In the genomic region with DNA sequence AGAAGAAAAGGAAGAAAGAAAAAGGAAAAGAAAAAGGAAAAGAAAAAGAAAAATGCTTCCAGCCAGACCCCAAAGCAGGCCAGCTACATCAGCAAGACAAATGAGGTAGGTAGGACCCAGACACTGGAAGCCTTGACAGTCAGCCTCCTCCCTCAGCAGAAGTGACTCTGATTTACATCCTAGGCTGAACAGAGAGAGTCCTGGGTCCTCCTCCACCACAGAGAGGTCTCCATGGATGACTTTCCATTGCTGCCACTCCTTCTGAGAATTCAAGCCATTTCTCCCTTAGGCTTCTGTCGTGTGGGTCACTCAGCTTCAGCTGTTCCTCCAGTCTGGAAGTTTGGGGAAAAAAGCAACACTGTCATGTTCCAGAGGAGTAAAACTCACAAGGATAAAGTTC, we compare ENCODE assay signal across 31 mouse cellular contexts. TPM values are rescaled to one million over a fixed set of nuclear protein-coding genes. Genes with fewer than 3 reads are reported as not detected.
"Had no signal": no experiment of that assay in that cellular context is flagged by ENCODE, and none has a peak within 500 bp of the region (broad histone marks: within the 10 kb centered on the region; RNA-seq: fewer than 3 reads in every experiment).

No protein-coding gene starts in this region.

- ATAC-seq: liver, embryonic 12.5 days; liver, postnatal 0 days; lung, postnatal 0 days; midbrain, embryonic 13.5 days; midbrain, embryonic 15.5 days; midbrain, embryonic 16.5 days had no signal

- H3K4me3 ChIP-seq: limb, embryonic 10.5 days; limb, embryonic 12.5 days; limb, embryonic 13.5 days; limb, embryonic 15.5 days; liver, embryonic 12.5 days; liver, embryonic 13.5 days; liver, embryonic 15.5 days; lung, embryonic 15.5 days; megakaryocyte, embryonic 14.5 days; midbrain, embryonic 10.5 days; midbrain, embryonic 12.5 days; midbrain, embryonic 13.5 days; midbrain, embryonic 15.5 days; neural tube, embryonic 12.5 days had no signal

- H3K4me2 ChIP-seq: limb, embryonic 12.5 days; limb, embryonic 13.5 days; limb, embryonic 15.5 days; liver, embryonic 11.5 days; liver, embryonic 12.5 days; liver, embryonic 13.5 days; liver, embryonic 15.5 days; lung, embryonic 14.5 days; lung, embryonic 15.5 days; midbrain, embryonic 11.5 days; midbrain, embryonic 12.5 days; midbrain, embryonic 13.5 days; midbrain, embryonic 15.5 days; neural tube, embryonic 12.5 days had no signal

- H3K36me3 ChIP-seq: limb, embryonic 10.5 days; limb, embryonic 12.5 days; limb, embryonic 13.5 days; limb, embryonic 15.5 days; liver, embryonic 12.5 days; liver, embryonic 13.5 days; liver, embryonic 15.5 days; lung, embryonic 15.5 days; midbrain, embryonic 10.5 days; midbrain, embryonic 12.5 days; midbrain, embryonic 13.5 days; midbrain, embryonic 15.5 days; neural tube, embryonic 12.5 days had no signal

- H3K9me3 ChIP-seq: limb, embryonic 10.5 days; limb, embryonic 12.5 days; limb, embryonic 13.5 days; limb, embryonic 15.5 days; liver, embryonic 12.5 days; liver, embryonic 13.5 days; liver, embryonic 15.5 days; lung, embryonic 15.5 days; midbrain, embryonic 10.5 days; midbrain, embryonic 12.5 days; midbrain, embryonic 13.5 days; midbrain, embryonic 15.5 days; neural tube, embryonic 12.5 days had no signal

- H3K27ac ChIP-seq: limb, embryonic 10.5 days; limb, embryonic 12.5 days; limb, embryonic 13.5 days; limb, embryonic 15.5 days; liver, embryonic 12.5 days; liver, embryonic 13.5 days; liver, embryonic 14.5 days; liver, embryonic 15.5 days; lung, embryonic 15.5 days; macrophage; midbrain, embryonic 10.5 days; midbrain, embryonic 12.5 days; midbrain, embryonic 13.5 days; midbrain, embryonic 15.5 days; neural tube, embryonic 12.5 days had no signal

- H3K27me3 ChIP-seq: limb, embryonic 12.5 days; limb, embryonic 13.5 days; limb, embryonic 15.5 days; liver, embryonic 12.5 days; liver, embryonic 13.5 days; liver, embryonic 15.5 days; lung, embryonic 15.5 days; midbrain, embryonic 12.5 days; midbrain, embryonic 13.5 days; midbrain, embryonic 15.5 days; neural tube, embryonic 12.5 days had no signal

- DNase-seq: left cerebral cortex, postnatal 4 days; liver; liver, embryonic 13.5 days; liver, postnatal 0 days; lung, adult 18-20 months; lung, adult 2 months; lung, embryonic 14.5 days; lung, postnatal 10 days; lung, postnatal 14 days; lung, postnatal 36 days; lung, postnatal 4 days; midbrain, embryonic 14.5 days had no signal

- H3K4me1 ChIP-seq: limb, embryonic 10.5 days; limb, embryonic 12.5 days; liver, embryonic 12.5 days; liver, embryonic 13.5 days; liver, embryonic 15.5 days; megakaryocyte, embryonic 14.5 days; midbrain, embryonic 10.5 days; midbrain, embryonic 12.5 days; midbrain, embryonic 13.5 days; midbrain, embryonic 15.5 days; neural tube, embryonic 12.5 days had no signal

- H3K9ac ChIP-seq: limb, embryonic 12.5 days; limb, embryonic 13.5 days; limb, embryonic 15.5 days; liver, embryonic 12.5 days; liver, embryonic 13.5 days; liver, embryonic 14.5 days; liver, embryonic 15.5 days; liver, postnatal 0 days; lung, embryonic 14.5 days; lung, embryonic 15.5 days; midbrain, embryonic 12.5 days; midbrain, embryonic 13.5 days; midbrain, embryonic 15.5 days; neural tube, embryonic 12.5 days had no signal

RNA-seq across cellular contexts. Expression of a gene that starts 28.2 kb away (rescaled TPM):
- polyA plus RNA-seq: macrophage had no signal
